Mouse (Mus musculus) kidney, adult 2 months (tissue): ENCODE measurements around the gene Sec13. TPM values are rescaled to one million over a fixed set of nuclear protein-coding genes. Genes with fewer than 3 reads are reported as not detected.

Source experiments
- DNase-seq: peaks from one replicate; pipeline ENCODE4 v3.0.0; 2021
- H3K27ac ChIP-seq: fragments of 200-500 bp; 2 replicates; pipeline ENCODE4 v1.5.1; 2012; ENCODE audit warnings: low read depth, low read length, control low read depth, inconsistent platforms; ENCODE audit not compliant: insufficient read depth
- H3K27me3 ChIP-seq: fragments of 200-500 bp; replicated peaks from 2 replicates; pipeline ENCODE4 v1.6.1; 2012; ENCODE audit warnings: mild to moderate bottlenecking, moderate library complexity, low read length, inconsistent platforms; ENCODE audit not compliant: control insufficient read depth, insufficient read depth
- H3K36me3 ChIP-seq: fragments of 200-500 bp; 2 replicates; pipeline ENCODE4 v1.6.1; 2012; ENCODE audit warnings: mild to moderate bottlenecking, moderate library complexity, low read length, inconsistent platforms; ENCODE audit not compliant: control insufficient read depth, insufficient read depth
- H3K4me1 ChIP-seq: fragments of 200-500 bp; 2 replicates; pipeline ENCODE4 v1.6.1; 2011; ENCODE audit warnings: low read length; ENCODE audit not compliant: control insufficient read depth, insufficient read depth
- H3K4me3 ChIP-seq: fragments of 200-500 bp; 2 replicates; pipeline ENCODE4 v1.5.1; 2011; ENCODE audit warnings: mild to moderate bottlenecking, low read depth, low read length, control low read depth; ENCODE audit not compliant: insufficient read depth
- CTCF ChIP-seq: fragments of 200-500 bp; conservative IDR thresholded peaks from 2 replicates; pipeline ENCODE4 v1.5.1; 2011; ENCODE audit warnings: low read depth, mild to moderate bottlenecking, control low read depth, low read length, moderate library complexity, mixed read lengths; ENCODE audit not compliant: insufficient read depth, insufficient read length
- POLR2A ChIP-seq: fragments of 200-500 bp; IDR thresholded peaks from one replicate; pipeline ENCODE4 v1.6.1; 2011; ENCODE audit warnings: low read depth, low read length, control low read depth
- WGBS: fragments of 180-500 bp; shearing (Covaris S2); methylation state at CpG from one replicate; pipeline ENCODE4 v1.1.7; 2018; 5-methylcytosine and 5-hydroxymethylcytosine counted together
- polyA plus RNA-seq: library from polyadenylated mRNA; depleted of rRNA; stranded (reverse); fragments of >200 nt; gene quantifications from 2 replicates; pipeline ENCODE4 v1.2.3, GENCODE M21; 2012; rRNA removed

The Sec13 gene
- polyA plus RNA-seq, result 140 and 155 TPM in 2 replicates

GRCm38 (mm10) chr6:113740236-113741217 is at the start of gene Sec13:
Gene Sec13 (minus strand): TSS chr6:113740743.
- no peaks in the 10 kb centered on the region for H3K27me3 ChIP-seq
- H3K4me1 ChIP-seq, result peaks cover 3% of the 10 kb centered on the region; the same call in 1 of the 2 replicates
- peak; percentile 90 for DNase-seq
- H3K36me3 ChIP-seq, result no peaks in the 10 kb centered on the region
- peak within 1 kb of the TSS; percentile 52 for H3K27ac ChIP-seq
- peak within 1 kb of the TSS; percentile 79 for H3K4me3 ChIP-seq
- WGBS, result 7% methylated on average over 41 of the region's 41 CpGs
- TF ChIP-seq CTCF, result no peak
- peak; percentile 81 for TF ChIP-seq POLR2A

GRCm38 (mm10) chr6:113787459-113787968 is 47.0 kb upstream of the Sec13 start:
- no peak overlapping the region for H3K27ac ChIP-seq
- 17% methylated on average over 6 of the region's 6 CpGs for WGBS
- H3K36me3 ChIP-seq, result no peaks in the 10 kb centered on the region
- no peak for TF ChIP-seq CTCF
- TF ChIP-seq POLR2A, result no peak
- DNase-seq, result no peak
- no peak overlapping the region for H3K4me3 ChIP-seq
- no peaks in the 10 kb centered on the region for H3K4me1 ChIP-seq
- H3K27me3 ChIP-seq, result no peaks in the 10 kb centered on the region

GRCm38 (mm10) chr6:113785658-113786057 is 45.1 kb upstream of the Sec13 start:
- DNase-seq, result no peak
- Histone ChIP-seq H3K27ac (no peak overlapping the region), H3K4me1 (no peaks in the 10 kb centered on the region), H3K36me3 (no peaks in the 10 kb centered on the region), H3K27me3 (no peaks in the 10 kb centered on the region), H3K4me3 (no peak overlapping the region)
- 82% methylated on average over 7 of the region's 7 CpGs for WGBS
- TF ChIP-seq CTCF (no peak), POLR2A (no peak)

GRCm38 (mm10) chr6:113778229-113778753 is 37.7 kb upstream of the Sec13 start:
- Histone ChIP-seq H3K4me1 (no peaks in the 10 kb centered on the region), H3K36me3 (no peaks in the 10 kb centered on the region), H3K27ac (no peak overlapping the region), H3K4me3 (no peak overlapping the region), H3K27me3 (no peaks in the 10 kb centered on the region)
- TF ChIP-seq POLR2A (no peak), CTCF (no peak)
- DNase-seq, result no peak
- 42% methylated on average over 7 of the region's 7 CpGs for WGBS

- TF ChIP-seq CTCF, result no peak
- no peak for TF ChIP-seq POLR2A
- DNase-seq, result no peak
- Histone ChIP-seq H3K27ac (no peak overlapping the region), H3K27me3 (no peaks in the 10 kb centered on the region), H3K36me3 (no peaks in the 10 kb centered on the region), H3K4me1 (no peaks in the 10 kb centered on the region), H3K4me3 (no peak overlapping the region)
- 53% methylated on average over 11 of the region's 11 CpGs for WGBS
Measured at GRCm38 (mm10) chr6:113768804-113769203, 28.3 kb upstream of the Sec13 start.

- Histone ChIP-seq H3K27ac (no peak overlapping the region), H3K27me3 (no peaks in the 10 kb centered on the region), H3K36me3 (no peaks in the 10 kb centered on the region), H3K4me1 (no peaks in the 10 kb centered on the region), H3K4me3 (no peak overlapping the region)
- DNase-seq, result peak; percentile 81
- 27% methylated on average over 7 of the region's 7 CpGs for WGBS
- peak; percentile 92 for TF ChIP-seq CTCF
- no peak for TF ChIP-seq POLR2A
Measured at GRCm38 (mm10) chr6:113761644-113762043, 21.1 kb upstream of the Sec13 start.
